Mouse (Mus musculus): ENCODE data around the gene Thbs2.

Thbs2 gene

GRCm38 (mm10) chr17:14696281-14696795 is 2.3 kb upstream of the Thbs2 start:
- no peak for DNase-seq (ENCODE audit: low spot score)

GRCm38 (mm10) chr17:14693048-14693993 is 714 bp downstream of the Thbs2 start:
- no peak for DNase-seq (ENCODE audit: low spot score)

DNA sequence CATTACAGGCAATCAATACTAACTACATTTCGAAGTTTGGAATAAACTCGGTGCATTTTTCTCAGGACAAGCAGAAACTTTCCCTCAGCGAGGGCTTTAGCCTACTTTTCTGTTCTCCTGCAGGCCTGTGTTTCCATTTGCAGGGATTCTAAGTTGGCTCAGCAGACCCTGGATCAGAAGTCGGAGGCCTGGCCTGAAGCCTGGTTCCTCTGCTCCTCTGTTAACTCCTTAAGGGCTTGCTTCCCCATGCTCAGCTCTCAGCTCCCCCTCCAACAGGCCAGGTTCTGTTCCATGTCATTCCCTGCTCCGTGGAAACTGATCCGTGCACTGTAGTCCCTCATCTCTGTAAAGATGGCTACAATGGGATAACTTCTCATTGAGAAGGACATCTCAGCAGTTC is 2.1 kb downstream of the Thbs2 start:
- no peak for DNase-seq (ENCODE audit: low spot score)

DNA sequence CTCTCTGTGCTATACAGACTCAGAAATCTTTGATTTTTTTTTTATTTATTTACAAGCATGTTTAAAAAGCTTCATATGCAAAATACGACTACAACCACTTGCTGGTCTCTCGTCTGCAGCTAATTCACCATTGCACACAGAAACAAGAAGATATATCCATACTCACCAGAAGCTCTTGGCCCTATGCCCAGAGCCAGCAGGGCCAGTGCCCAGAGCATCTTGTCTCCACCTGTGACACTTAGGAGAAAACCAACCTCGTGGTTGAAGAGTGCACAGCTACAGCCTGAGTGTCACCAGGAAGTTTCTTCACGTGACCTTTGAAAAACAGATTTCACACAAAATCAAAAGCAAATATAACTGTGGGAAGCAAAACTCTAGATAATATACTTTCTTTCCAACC is 2.8 kb downstream of the Thbs2 start:
- DNase-seq (ENCODE audit: low spot score) = no peak

DNA sequence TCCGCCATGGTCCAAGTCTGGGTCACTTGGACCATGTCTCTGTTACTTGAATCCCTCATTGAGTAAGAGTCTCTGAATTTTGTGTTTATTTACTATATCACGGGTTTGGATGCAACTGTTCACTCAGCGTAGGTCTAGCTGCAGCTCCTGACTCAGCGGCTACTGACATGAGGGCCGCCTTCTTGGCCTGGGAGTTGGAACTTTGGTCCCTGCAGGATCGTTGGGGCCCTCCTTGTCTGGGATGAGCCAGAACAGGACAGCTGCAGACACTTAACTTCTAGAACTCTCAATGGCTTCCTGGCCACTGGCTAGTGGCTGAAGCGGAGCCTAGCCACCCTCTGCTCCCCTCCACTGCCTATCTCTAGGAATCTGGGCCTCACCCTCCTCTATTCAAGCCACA is 11.2 kb downstream of the Thbs2 start:
- DNase-seq (ENCODE audit: low spot score) = no peak

DNA sequence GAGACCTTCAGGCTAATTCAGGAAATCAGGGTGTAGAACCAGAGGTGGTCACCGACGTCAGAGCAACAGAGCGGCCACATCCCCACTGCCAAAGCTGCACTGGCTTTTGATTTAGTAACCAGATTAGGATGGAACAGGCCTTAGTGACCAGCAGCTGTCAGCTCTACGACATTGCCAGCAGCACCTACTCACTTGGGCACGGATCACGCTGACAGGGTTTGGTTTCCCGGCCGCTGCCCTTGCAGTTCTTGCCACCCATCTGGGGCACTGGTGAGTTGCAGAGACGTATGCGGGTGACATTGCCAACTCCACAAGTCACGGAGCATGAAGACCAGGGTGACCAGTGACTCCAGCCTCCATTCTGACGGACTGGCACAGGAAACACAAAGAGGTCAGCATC is 13.0 kb downstream of the Thbs2 start:
- DNase-seq (ENCODE audit: low spot score) = no peak

DNA sequence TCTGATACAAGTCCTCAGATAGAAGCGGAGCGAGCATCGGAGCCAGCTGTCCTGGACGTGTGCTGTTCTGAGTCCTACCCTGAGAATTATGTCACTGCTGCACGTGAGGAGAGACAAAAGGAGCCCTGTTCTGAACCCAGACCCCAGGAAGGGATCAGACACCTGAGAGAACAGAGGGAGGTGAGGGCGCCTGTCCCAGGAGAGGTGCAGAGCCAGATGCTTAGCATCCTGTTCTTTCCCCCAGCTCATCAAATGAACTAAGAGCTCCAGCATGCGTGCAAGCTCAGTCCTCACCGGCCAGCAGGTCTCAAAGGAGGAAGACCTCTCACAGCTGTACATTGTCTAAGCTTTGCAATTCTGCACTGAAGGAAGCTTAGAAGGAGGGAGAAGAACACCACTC is 16.8 kb downstream of the Thbs2 start:
- DNase-seq (ENCODE audit: low spot score) = no peak

DNA sequence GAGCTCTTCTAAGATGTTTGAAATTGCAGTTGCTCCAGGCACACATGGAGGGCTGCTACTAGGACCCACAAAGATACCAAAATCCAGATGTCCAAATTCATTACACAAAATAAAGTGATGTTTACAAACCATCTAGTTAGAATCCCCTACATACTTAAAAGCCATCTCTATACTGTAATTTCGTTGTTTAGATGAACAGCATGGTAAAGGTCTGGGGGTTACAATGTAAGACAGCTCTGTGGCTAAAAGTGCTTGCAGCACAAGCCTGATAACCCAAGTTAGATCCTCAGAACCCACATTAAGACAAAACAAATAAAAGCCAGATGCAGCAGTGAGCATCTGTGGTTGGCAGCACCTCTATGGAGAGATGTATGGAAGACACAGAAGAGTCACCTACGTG is 18.5 kb downstream of the Thbs2 start:
- no peak for DNase-seq (ENCODE audit: low spot score)

DNA sequence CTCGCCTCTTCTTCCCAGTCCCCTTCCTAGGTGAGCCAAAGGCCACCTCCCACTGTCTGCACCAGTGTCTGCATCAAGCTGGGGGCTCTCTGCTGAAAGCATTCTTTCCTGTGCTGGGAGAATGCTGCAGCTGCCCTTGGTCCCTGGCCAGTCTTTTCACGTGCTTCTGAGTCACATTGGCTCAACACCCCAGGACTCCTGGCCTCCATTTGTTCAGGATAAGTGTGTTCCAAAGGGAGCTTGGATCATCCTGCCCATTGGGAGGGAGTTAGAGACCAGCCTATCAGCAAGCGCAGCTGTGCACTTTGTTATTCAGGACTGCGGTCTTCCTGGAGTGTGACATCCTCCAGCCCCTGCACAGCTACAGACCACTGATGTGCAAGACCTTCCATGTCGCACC is 21.6 kb downstream of the Thbs2 start:
- DNase-seq (ENCODE audit: low spot score) = peak; percentile 26

- DNase-seq (ENCODE audit: low spot score) = no peak
These were observed 26.8 kb downstream of the Thbs2 start for GRCm38 (mm10) chr17:14667225-14667624.

GRCm38 (mm10) chr17:14666451-14666850 is 27.6 kb downstream of the Thbs2 start:
- DNase-seq (ENCODE audit: low spot score) = no peak

DNA sequence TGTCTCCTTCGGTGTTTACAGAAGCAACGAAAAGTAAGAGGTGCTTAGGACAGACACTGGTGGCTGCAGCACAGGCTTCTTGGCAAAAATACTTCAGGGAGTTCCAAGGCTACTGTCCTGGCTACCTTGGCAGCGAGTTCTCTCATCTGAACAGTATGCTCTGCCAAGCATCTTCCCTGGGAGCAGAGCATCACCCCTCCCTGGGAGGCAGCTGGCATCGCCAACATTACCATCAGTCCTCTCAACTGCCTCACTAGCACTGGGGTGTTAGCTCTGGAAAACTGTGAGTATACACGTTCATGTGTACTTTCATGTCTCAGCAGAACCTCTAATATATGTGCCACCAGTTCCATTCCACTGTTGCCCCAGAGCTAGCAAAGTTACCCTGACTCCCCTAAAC is 30.7 kb downstream of the Thbs2 start:
- DNase-seq (ENCODE audit: low spot score) = no peak

DNA sequence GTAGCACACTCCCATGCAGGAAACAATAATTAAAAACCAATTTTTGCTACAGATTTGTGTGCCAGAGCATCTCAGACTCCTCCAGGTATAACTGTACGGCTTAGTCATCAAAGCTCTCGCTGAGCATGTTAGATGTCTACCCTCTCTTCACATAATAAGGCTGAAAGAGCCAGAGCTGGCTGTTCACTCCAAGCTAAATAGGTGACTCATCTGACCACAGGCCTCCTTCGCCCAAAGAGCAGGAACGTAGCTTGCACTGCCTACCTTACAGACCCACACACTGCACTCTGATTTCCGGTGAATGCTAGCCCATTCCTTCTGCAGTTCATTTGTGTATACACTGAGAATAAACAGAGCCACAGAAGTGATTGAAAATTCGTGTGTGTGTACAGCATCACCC is 31.6 kb downstream of the Thbs2 start:
- no peak for DNase-seq (ENCODE audit: low spot score)

DNA sequence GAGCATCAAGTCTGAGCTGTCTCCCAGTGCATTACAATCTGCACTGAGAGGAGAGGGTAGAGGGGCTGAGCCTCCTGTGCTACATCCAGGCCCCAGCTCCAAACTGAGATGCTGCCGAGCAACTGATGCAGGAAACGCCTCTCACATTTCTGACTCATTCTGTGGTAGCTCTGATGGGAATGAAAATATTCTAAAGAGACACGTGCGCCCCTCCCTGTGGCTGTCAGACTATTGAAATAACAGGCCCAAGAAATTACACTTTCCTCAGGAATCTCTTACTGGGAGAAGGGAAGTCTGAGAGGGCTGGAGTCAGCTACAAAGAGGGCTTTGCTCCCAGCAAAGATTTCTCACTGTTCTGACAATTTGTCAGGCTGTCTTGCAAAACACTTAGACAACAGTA is 34.3 kb downstream of the Thbs2 start:
- DNase-seq (ENCODE audit: low spot score) = no peak

DNA sequence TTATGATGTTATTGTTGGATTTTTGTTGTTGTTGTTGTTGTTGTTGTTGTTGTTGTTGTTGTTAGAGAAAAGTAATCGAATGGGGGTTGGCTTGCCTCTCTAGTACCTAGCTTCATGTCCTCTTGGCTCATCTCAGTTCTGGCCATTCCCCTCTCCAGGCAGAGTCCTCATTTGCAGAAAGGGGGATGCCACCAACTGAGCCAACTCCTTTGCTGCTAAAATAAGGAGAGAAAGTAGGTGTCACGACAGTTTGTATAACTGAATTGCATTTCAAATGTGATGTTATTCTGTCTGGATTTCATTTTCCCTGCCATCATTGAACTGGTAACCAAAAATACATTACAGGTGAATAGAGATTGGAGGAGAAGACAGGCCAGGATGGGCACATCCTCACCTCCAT is 35.9 kb downstream of the Thbs2 start:
- no peak for DNase-seq (ENCODE audit: low spot score)

- DNase-seq (ENCODE audit: low spot score) = no peak
These were observed 36.9 kb downstream of the Thbs2 start for GRCm38 (mm10) chr17:14657123-14657522.

GRCm38 (mm10) chr17:14654981-14655380 is 39.1 kb downstream of the Thbs2 start:
- no peak for DNase-seq (ENCODE audit: low spot score)

- DNase-seq (ENCODE audit: low spot score) = no peak
These were observed 42.0 kb downstream of the Thbs2 start for GRCm38 (mm10) chr17:14652013-14652412.

GRCm38 (mm10) chr17:14647996-14648640 is 45.9 kb downstream of the Thbs2 start:
- DNase-seq (ENCODE audit: low spot score) = no peak

DNA sequence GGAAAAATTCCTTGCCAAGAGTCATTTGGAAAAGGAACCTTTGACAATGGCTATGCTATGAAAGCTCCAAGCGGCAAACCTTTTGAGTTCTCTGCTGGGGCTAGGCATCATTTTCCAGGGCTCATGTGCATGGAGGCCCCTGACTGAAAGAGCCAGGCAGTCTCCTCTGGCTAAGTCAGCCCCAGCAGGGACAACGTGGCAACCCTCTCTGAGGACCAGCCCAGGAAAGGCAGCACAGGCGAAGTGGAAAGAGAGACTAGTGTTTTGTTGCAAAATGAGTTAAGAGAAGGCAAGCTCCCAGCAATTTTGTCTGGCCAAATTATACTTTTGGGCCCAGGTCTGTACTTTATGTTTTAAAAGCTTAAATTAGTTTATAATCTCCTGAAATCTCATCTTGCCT is 50.0 kb downstream of the Thbs2 start:
- no peak for DNase-seq (ENCODE audit: low spot score)

- no peak for DNase-seq (ENCODE audit: low spot score)
These were observed 53.5 kb downstream of the Thbs2 start for GRCm38 (mm10) chr17:14640351-14641115.

GRCm38 (mm10) chr17:14635546-14636323 is 58.3 kb downstream of the Thbs2 start:
- no peak for DNase-seq (ENCODE audit: low spot score)

All from layer of hippocampus, adult 9-10 months (tissue).